Mouse (Mus musculus) embryonic fibroblast, embryonic 13.5 days (primary cell): ENCODE measurements at regions not wholly inside any gene's neighbourhood (a gene's known extent, or its start where the extent isn't known, plus 50 kb on each side); places are given as distances from the start of the nearest gene placed in this dataset.

Source experiments
- H3K27ac ChIP-seq: 2 replicates; pipeline ENCODE4 v1.5.1; 2012; ENCODE audit warnings: low read length, control low read depth, inconsistent platforms; ENCODE audit not compliant: insufficient read depth
- H3K4me1 ChIP-seq: 2 replicates; pipeline ENCODE4 v1.6.1; 2011; ENCODE audit warnings: low read length; ENCODE audit not compliant: control insufficient read depth, insufficient read depth
- H3K4me3 ChIP-seq: 2 replicates; pipeline ENCODE4 v1.5.1; 2011; ENCODE audit warnings: mild to moderate bottlenecking, control low read depth, low read length; ENCODE audit not compliant: insufficient read depth
- CTCF ChIP-seq: IDR thresholded peaks from 2 replicates; pipeline ENCODE4 v1.5.1; 2011; ENCODE audit warnings: mild to moderate bottlenecking, control low read depth, low read length, moderate library complexity, borderline replicate concordance; ENCODE audit not compliant: insufficient read depth
- POLR2A ChIP-seq: IDR thresholded peaks from 2 replicates; pipeline ENCODE4 v1.6.1; 2011; ENCODE audit warnings: low read depth, mild to moderate bottlenecking, control low read depth, low read length, moderate library complexity

DNA sequence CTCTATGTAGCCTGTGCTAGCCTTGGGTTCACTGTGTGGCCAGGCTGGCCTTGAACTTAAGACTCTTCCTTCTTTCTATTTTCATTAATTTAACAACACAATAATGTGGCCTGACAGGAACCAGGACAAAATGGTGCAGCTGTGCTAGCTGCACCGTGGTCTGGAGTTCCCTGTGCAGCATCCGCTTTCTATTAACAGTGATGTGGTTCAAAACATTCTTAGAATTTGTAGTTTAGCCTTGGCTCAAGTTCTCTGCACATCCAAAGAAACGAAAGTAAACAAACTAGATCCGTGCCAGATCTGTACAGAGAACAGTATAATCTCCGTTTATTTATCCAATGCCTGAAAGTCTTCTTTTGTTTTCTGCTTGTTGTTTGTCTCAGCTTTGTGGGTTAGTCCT lies 88.5 kb downstream of the Irx1 start:
- Histone ChIP-seq H3K27ac (no peak overlapping the region), H3K4me3 (no peak overlapping the region), H3K4me1 (no peaks in the 10 kb centered on the region)
- no peak for TF ChIP-seq CTCF
- TF ChIP-seq POLR2A: no peak

- Histone ChIP-seq H3K27ac (no peak overlapping the region), H3K4me3 (no peak overlapping the region), H3K4me1 (no peaks in the 10 kb centered on the region)
- TF ChIP-seq CTCF: no peak
- TF ChIP-seq POLR2A: no peak
Observed at GRCm38 (mm10) chr13:71868763-71869162, 94.8 kb downstream of the Irx1 start.

DNA sequence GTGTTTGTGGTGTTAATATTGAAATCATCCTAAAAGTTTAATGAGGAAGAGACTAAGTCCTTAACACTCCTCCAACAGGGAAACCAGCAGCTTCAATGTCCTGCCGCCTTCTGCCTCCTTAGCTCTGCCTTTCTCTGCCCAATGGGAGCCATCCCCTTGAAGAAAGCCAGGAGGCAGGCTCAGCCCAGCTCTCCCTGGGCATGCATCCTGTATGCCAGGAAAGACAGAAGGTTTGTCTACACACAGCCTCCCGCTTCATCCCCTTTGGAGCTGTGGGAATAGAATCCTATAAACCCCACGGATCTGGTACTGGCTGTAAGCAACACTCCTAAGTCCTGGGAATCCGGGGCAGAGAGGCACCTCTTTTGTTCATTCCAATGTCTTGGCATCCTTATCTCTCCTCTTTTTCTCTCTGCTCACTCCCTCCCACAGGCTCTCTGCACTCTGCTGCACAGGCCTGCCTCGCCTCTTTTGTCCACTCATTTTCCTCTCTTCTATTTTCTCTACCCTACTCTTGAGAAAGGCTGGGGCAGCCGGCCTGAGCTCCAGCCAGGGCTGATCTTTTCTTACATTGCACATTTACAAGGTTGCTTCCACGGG lies 110.0 kb downstream of the Irx1 start:
- Histone ChIP-seq H3K4me1 (no peaks in the 10 kb centered on the region), H3K4me3 (no peak overlapping the region), H3K27ac (no peak overlapping the region)
- no peak for TF ChIP-seq POLR2A

GRCm38 (mm10) chr13:71804032-71804958 lies 159.2 kb downstream of the Irx1 start:
- H3K4me3 ChIP-seq: no peak overlapping the region
- no peaks in the 10 kb centered on the region for H3K4me1 ChIP-seq
- TF ChIP-seq CTCF (no peak), POLR2A (no peak)
- H3K27ac ChIP-seq: no peak overlapping the region

DNA sequence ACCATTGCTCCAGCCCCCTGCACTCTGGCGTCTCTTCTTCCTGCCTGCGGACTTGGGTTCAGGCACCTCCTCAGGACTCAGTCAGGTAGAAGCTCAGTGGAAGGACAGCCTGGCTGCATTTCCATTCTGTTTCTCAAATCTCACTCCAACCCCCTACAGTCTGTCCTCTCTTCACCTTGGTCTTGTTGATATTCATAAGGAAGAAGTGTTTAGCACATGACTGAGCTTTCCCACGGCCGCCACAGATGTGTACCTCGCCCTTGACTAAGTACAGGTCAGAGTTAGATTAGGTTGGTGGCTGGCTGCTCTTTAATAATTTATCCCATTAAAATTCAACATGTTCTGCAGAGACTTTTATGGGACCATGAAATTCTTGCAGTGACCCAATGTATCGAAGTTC lies 165.2 kb downstream of the Irx1 start:
- Histone ChIP-seq H3K27ac (no peak overlapping the region), H3K4me3 (no peak overlapping the region), H3K4me1 (no peaks in the 10 kb centered on the region)
- TF ChIP-seq CTCF: no peak

- Histone ChIP-seq H3K4me1 (no peaks in the 10 kb centered on the region; the same call in 1 of the 2 replicates), H3K27ac (no peak overlapping the region), H3K4me3 (no peak overlapping the region)
- TF ChIP-seq CTCF: no peak
- no peak for TF ChIP-seq POLR2A
Observed at GRCm38 (mm10) chr13:71784740-71785139, 178.8 kb downstream of the Irx1 start.

GRCm38 (mm10) chr13:71747003-71747965 lies 216.2 kb downstream of the Irx1 start:
- Histone ChIP-seq H3K4me1 (no peaks in the 10 kb centered on the region), H3K4me3 (no peak overlapping the region), H3K27ac (no peak overlapping the region)
- TF ChIP-seq CTCF: no peak
- no peak for TF ChIP-seq POLR2A

GRCm38 (mm10) chr13:71746534-71746933 lies 217.0 kb downstream of the Irx1 start:
- no peak for TF ChIP-seq CTCF
- no peak for TF ChIP-seq POLR2A
- no peak overlapping the region for H3K4me3 ChIP-seq
- H3K27ac ChIP-seq: no peak overlapping the region
- H3K4me1 ChIP-seq: no peaks in the 10 kb centered on the region

DNA sequence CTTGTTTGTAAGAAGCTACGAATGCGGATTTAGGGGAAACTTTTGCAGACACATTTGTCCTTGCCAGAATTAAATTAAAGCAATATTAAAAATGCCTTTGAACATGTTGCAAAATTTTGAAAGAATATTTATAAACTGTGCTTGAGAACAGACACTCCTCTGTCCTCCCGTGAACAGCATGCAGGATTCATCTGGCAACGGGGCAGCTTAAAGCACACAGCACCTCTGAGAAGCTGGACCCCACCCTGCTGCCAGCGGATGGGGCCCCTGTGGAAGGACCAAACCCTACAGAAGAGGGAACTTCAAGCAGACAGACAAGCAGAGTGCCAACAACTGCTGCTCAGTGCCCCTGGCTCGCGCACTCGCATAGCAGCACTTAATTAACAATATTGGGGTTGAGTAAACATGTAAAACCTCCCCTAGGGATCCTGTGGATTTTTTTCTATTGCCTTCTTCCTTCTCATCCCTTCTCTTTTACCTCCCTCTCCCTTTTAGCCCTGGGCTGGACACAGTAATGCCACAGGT lies 226.6 kb downstream of the Irx1 start:
- H3K27ac ChIP-seq: no peak overlapping the region
- H3K4me1 ChIP-seq: no peaks in the 10 kb centered on the region
- TF ChIP-seq CTCF (no peak), POLR2A (no peak)
- H3K4me3 ChIP-seq: no peak overlapping the region

GRCm38 (mm10) chr13:71734261-71734660 lies 229.3 kb downstream of the Irx1 start:
- TF ChIP-seq CTCF: no peak
- no peak for TF ChIP-seq POLR2A
- Histone ChIP-seq H3K4me1 (no peaks in the 10 kb centered on the region), H3K4me3 (no peak overlapping the region), H3K27ac (no peak overlapping the region)
